Mouse (Mus musculus) forebrain, embryonic 16.5 days (tissue): ENCODE measurements around the gene C530008M17Rik. TPM values are rescaled to one million over a fixed set of nuclear protein-coding genes. Genes with fewer than 3 reads are reported as not detected.

ENCODE experiments used
- ATAC-seq: fragments of 200-750 bp; cut with Nextera tagmentation; 2 replicates; pipeline ENCODE4 v1.8.0; 2017; ENCODE audit warnings: mild to moderate bottlenecking, moderate library complexity
- H3K27ac ChIP-seq: fragments of 300-500 bp; sonication (generic); 2 replicates; pipeline ENCODE4 v1.5.1; 2014; ENCODE audit warnings: low read length, control low read depth
- H3K27me3 ChIP-seq: fragments of 300-500 bp; sonication (generic); replicated peaks from 2 replicates; pipeline ENCODE4 v1.6.1; 2014; ENCODE audit warnings: low read length; ENCODE audit not compliant: control insufficient read depth, insufficient read depth
- H3K36me3 ChIP-seq: fragments of 300-500 bp; sonication (generic); 2 replicates; pipeline ENCODE4 v1.6.1; 2014; ENCODE audit not compliant: control insufficient read depth, insufficient read depth
- H3K4me1 ChIP-seq: fragments of 300-500 bp; sonication (generic); replicated peaks from 2 replicates; pipeline ENCODE4 v1.6.1; 2014; ENCODE audit warnings: low read length; ENCODE audit not compliant: control insufficient read depth, insufficient read depth
- H3K4me2 ChIP-seq: fragments of 300-500 bp; sonication (generic); 2 replicates; pipeline ENCODE4 v1.6.1; 2014; ENCODE audit warnings: mild to moderate bottlenecking, low read length, control low read depth
- H3K4me3 ChIP-seq: fragments of 300-500 bp; sonication (generic); replicated peaks from 2 replicates; pipeline ENCODE4 v1.5.1; 2014; ENCODE audit warnings: mild to moderate bottlenecking, low read length, control low read depth
- H3K9ac ChIP-seq: fragments of 300-500 bp; sonication (generic); replicated peaks from 2 replicates; pipeline ENCODE4 v1.6.1; 2014; ENCODE audit warnings: low read depth, low read length, control low read depth
- H3K9me3 ChIP-seq: fragments of 300-500 bp; sonication (generic); 2 replicates; pipeline ENCODE4 v1.6.1; 2016; ENCODE audit warnings: low read length; ENCODE audit not compliant: control insufficient read depth
- WGBS: fragments of 180-500 bp; shearing (Covaris S2); extraction: QIAGEN DNeasy Blood & Tissue Kit; methylation state at CpG from one replicate; pipeline ENCODE4 v1.1.7; 2014; 5-methylcytosine and 5-hydroxymethylcytosine counted together
- polyA plus RNA-seq: library from polyadenylated mRNA; unstranded; fragments of >200 nt; fragmentation: Nextera tagmentation; extraction: Ambion mirVana; gene quantifications from 2 replicates; pipeline ENCODE4 v1.2.1, GENCODE M21; 2015

C530008M17Rik gene
- polyA plus RNA-seq, 1 experiment from 2014 or later = 77.0 TPM

DNA sequence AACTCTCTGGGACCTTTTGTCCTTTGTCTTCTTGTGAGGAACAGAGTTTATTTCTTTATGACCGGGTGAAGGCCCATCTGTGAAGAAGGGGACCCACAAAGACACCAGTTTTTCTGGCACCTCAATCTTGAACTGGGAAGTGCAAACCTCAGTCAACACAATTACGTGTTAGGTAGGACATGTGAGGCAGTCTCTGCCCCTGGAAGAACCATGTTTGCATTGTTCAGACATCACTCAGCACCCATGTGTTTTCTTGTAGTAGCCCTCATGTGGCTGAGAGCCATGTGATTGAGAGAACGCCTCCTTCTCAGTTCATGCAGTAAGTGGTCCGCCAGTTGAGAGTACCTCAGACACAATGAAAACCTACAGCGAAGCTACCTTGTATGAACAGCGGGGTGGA lies 136.4 kb downstream of the C530008M17Rik start:
- H3K4me3 ChIP-seq = no peak overlapping the region
- no peak for ATAC-seq
- no peak overlapping the region for H3K4me2 ChIP-seq
- H3K27ac ChIP-seq = no peak overlapping the region
- WGBS = 96% methylated on average over 6 of the region's 6 CpGs
- H3K27me3 ChIP-seq = no peaks in the 10 kb centered on the region
- H3K9ac ChIP-seq = no peak overlapping the region
- H3K9me3 ChIP-seq = no peaks in the 10 kb centered on the region
- H3K36me3 ChIP-seq = no peaks in the 10 kb centered on the region; the same call in 1 of the 2 replicates
- no peaks in the 10 kb centered on the region for H3K4me1 ChIP-seq

DNA sequence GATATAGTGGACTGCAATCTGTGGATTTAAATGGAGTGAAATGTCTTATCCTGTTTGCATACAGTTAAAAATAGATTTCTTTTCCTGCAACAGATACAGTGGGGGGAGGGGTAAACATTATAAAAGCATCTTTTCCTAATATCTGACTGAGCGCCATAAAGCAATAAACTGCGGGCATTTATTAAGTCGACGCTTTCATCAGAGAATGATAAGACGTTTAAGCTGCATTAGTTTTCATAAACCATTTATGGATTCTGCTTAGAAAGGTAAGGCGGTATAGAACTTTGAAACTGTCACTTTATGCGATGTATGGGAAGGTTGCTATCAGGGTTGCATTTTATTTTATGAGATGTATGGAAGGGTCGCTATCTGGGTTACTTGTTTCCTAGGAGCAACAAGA lies 141.7 kb downstream of the C530008M17Rik start:
- WGBS = 95% methylated on average over 8 of the region's 8 CpGs
- no peak overlapping the region for H3K27ac ChIP-seq
- no peak for ATAC-seq
- no peak overlapping the region for H3K9ac ChIP-seq
- no peaks in the 10 kb centered on the region for H3K9me3 ChIP-seq
- H3K4me3 ChIP-seq = no peak overlapping the region
- no peaks in the 10 kb centered on the region for H3K36me3 ChIP-seq
- no peak overlapping the region for H3K4me2 ChIP-seq
- no peaks in the 10 kb centered on the region for H3K27me3 ChIP-seq
- H3K4me1 ChIP-seq = no peaks in the 10 kb centered on the region

- WGBS = 51% methylated on average over 10 of the region's 10 CpGs
- no peaks in the 10 kb centered on the region for H3K9me3 ChIP-seq
Measured at GRCm38 (mm10) chr5:76799471-76799870, 143.2 kb downstream of the C530008M17Rik start.

DNA sequence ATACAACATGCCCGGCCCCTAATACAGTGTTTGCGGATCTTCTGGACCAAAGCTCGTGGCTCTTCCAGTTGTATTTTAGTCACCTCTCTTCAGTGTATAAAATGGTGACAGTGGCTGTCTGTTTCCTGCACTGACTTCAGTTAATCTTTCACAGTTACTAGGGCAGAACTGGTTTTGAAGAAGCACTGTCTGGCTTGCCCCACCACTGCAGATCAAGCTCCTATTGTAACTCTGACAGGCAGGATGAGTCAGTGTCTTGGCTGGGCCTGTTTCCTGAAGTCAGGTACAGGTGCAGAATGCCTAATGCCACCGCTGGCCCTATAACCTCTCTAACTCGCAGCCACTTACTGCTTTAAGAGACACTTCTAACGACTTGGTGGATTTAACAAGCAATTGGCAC lies 152.7 kb downstream of the C530008M17Rik start:
- Histone ChIP-seq H3K36me3 (no peaks in the 10 kb centered on the region), H3K27ac (no peak overlapping the region), H3K4me2 (no peak overlapping the region), H3K9me3 (no peaks in the 10 kb centered on the region), H3K4me1 (peaks cover 9% of the 10 kb centered on the region; the same call in 1 of the 2 replicates), H3K4me3 (no peak overlapping the region), H3K9ac (no peak overlapping the region), H3K27me3 (no peaks in the 10 kb centered on the region)
- WGBS = 84% methylated on average over 6 of the region's 6 CpGs
- ATAC-seq = no peak

More at GRCm38 (mm10) chr5:76799471-76799870, 143.2 kb downstream of the C530008M17Rik start:
- H3K4me3 ChIP-seq = no peak overlapping the region
- H3K9ac ChIP-seq = no peak overlapping the region
- no peak overlapping the region for H3K4me2 ChIP-seq
- ATAC-seq = no peak
- H3K27me3 ChIP-seq = no peaks in the 10 kb centered on the region
- no peak overlapping the region for H3K27ac ChIP-seq
- no peaks in the 10 kb centered on the region for H3K4me1 ChIP-seq
- H3K36me3 ChIP-seq = no peaks in the 10 kb centered on the region

DNA sequence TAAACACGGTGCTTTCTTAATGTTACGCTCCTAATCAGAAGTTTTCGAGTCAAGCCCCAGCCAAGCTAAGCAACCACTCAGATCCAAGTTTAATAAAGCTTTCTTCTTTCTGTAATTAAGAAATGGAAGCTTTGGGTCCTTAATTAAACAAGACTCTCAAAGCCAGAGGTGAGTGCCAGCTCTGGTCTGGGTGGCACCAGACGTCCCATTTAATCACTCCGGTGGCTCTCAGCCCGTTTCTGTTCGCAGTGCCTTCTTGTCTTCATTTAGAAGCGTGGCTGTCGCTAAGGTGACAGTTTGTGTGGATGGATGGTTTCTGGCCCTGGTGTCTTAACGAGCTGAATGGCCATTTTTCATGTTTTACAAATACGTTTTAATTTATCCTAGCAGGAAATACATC lies 158.7 kb downstream of the C530008M17Rik start:
- Histone ChIP-seq H3K4me1 (peaks cover 26% of the 10 kb centered on the region), H3K27me3 (no peaks in the 10 kb centered on the region), H3K4me2 (no peak overlapping the region), H3K36me3 (no peaks in the 10 kb centered on the region), H3K9ac (no peak overlapping the region), H3K4me3 (no peak overlapping the region), H3K27ac (peak overlapping the region; percentile 9; the same call in 1 of the 2 replicates), H3K9me3 (no peaks in the 10 kb centered on the region)
- 21% methylated on average over 11 of the region's 11 CpGs for WGBS
- peak; percentile 77 for ATAC-seq

- no peak overlapping the region for H3K4me3 ChIP-seq
- no peak overlapping the region for H3K27ac ChIP-seq
- H3K36me3 ChIP-seq = no peaks in the 10 kb centered on the region
- H3K9ac ChIP-seq = no peak overlapping the region
- peaks cover 26% of the 10 kb centered on the region for H3K4me1 ChIP-seq
- H3K4me2 ChIP-seq = no peak overlapping the region
- peak; percentile 37 for ATAC-seq
- H3K9me3 ChIP-seq = no peaks in the 10 kb centered on the region
- 58% methylated on average over 13 of the region's 13 CpGs for WGBS
- H3K27me3 ChIP-seq = no peaks in the 10 kb centered on the region
Measured at GRCm38 (mm10) chr5:76815786-76816455, 159.6 kb downstream of the C530008M17Rik start.

DNA sequence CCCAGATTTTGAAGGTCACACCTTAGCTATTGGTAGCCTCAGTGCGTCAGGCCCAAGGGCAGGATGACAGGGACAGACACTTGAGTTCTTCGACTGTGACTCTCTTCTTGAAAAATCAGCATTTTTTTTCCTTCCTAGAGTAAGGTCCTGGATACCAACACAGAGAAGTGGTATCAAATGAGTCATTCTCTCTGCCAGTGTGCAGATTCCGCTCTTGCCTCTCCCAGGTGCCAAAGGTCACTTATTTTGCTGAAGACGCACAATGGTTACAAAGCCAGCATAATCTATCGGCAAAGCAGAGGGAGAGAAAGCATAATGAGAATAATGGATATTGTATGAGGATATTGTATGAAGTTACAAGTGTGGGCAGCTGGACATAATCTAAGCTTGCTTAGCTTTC lies 160.4 kb downstream of the C530008M17Rik start:
- no peaks in the 10 kb centered on the region for H3K36me3 ChIP-seq
- 85% methylated on average over 5 of the region's 5 CpGs for WGBS

DNA sequence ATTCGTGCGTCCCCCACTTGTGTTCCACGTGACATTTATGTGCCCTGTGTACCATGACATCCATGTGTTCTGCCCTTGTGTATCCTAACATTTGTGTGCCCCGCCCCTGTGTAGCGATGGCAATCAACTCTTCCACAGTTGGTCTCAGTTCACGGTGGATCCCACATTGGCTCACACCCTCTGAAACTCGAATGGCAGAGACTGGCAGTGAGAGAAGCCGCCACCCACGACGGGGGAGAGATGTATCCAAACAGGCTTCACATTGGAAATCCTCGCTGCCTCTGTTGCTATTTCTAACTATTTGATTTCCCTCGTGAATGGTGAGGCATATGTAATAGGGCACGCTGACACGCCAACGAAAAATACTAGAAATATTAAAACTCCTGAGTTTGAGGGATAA lies 161.4 kb downstream of the C530008M17Rik start:
- Histone ChIP-seq H3K9ac (no peak overlapping the region), H3K4me3 (no peak overlapping the region), H3K9me3 (no peaks in the 10 kb centered on the region), H3K27me3 (no peaks in the 10 kb centered on the region), H3K4me1 (peaks cover 26% of the 10 kb centered on the region), H3K27ac (no peak overlapping the region), H3K36me3 (no peaks in the 10 kb centered on the region), H3K4me2 (no peak overlapping the region)
- WGBS = 88% methylated on average over 15 of the region's 15 CpGs
- no peak for ATAC-seq

More for the DNA sequence above, 160.4 kb downstream of the C530008M17Rik start:
- no peaks in the 10 kb centered on the region for H3K27me3 ChIP-seq
- H3K9ac ChIP-seq = no peak overlapping the region
- ATAC-seq = no peak
- H3K4me3 ChIP-seq = no peak overlapping the region
- H3K27ac ChIP-seq = no peak overlapping the region
- no peaks in the 10 kb centered on the region for H3K9me3 ChIP-seq
- H3K4me2 ChIP-seq = no peak overlapping the region
- peaks cover 26% of the 10 kb centered on the region for H3K4me1 ChIP-seq

- no peak overlapping the region for H3K4me2 ChIP-seq
- ATAC-seq = no peak
- H3K9ac ChIP-seq = no peak overlapping the region
- peaks cover 19% of the 10 kb centered on the region for H3K4me1 ChIP-seq
- H3K27ac ChIP-seq = no peak overlapping the region
- H3K9me3 ChIP-seq = no peaks in the 10 kb centered on the region
- H3K27me3 ChIP-seq = no peaks in the 10 kb centered on the region
- 88% methylated on average over 6 of the region's 6 CpGs for WGBS
- H3K36me3 ChIP-seq = no peaks in the 10 kb centered on the region
- H3K4me3 ChIP-seq = no peak overlapping the region
Measured at GRCm38 (mm10) chr5:76818807-76819206, 162.5 kb downstream of the C530008M17Rik start.

- H3K4me1 ChIP-seq = no peaks in the 10 kb centered on the region
- no peaks in the 10 kb centered on the region for H3K36me3 ChIP-seq
- no peak overlapping the region for H3K4me2 ChIP-seq
- no peak overlapping the region for H3K27ac ChIP-seq
- H3K9ac ChIP-seq = no peak overlapping the region
- no peak overlapping the region for H3K4me3 ChIP-seq
- ATAC-seq = no peak
- no peaks in the 10 kb centered on the region for H3K27me3 ChIP-seq
- H3K9me3 ChIP-seq = no peaks in the 10 kb centered on the region
- WGBS = 90% methylated on average over 15 of the region's 15 CpGs
Measured at GRCm38 (mm10) chr5:76822097-76822496, 165.8 kb downstream of the C530008M17Rik start.
